Mouse (Mus musculus): ENCODE measurements at regions not wholly inside any gene's neighbourhood (a gene's known extent, or its start where the extent isn't known, plus 50 kb on each side); places are given as distances from the start of the nearest gene placed in this dataset.

- DNase-seq, result no peak
Measured at GRCm38 (mm10) chr3:52535411-52536021, 267.4 kb downstream of the Foxo1 start.

DNA sequence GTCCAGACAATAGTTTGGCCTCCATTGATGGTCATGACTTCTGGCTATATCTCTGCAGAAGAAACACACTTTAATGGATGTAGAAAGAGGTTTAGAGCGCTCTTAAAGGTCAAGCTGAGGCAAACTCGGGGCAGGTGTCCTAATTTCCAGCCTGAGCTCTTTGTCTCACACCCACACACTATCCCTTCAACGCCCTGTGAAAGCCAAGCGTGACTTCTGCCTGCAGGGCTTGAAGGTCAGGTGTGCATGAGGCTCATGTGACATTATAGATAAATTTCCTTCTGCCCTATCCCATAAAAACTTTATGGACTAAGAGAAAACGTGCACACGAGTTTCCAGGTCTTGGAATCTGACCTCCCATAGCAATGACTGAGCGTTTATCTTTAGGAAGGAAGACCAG lies 266.0 kb downstream of the Foxo1 start:
- DNase-seq, result no peak

- DNase-seq, result no peak
Measured at GRCm38 (mm10) chr3:52531686-52532351, 263.7 kb downstream of the Foxo1 start.

DNA sequence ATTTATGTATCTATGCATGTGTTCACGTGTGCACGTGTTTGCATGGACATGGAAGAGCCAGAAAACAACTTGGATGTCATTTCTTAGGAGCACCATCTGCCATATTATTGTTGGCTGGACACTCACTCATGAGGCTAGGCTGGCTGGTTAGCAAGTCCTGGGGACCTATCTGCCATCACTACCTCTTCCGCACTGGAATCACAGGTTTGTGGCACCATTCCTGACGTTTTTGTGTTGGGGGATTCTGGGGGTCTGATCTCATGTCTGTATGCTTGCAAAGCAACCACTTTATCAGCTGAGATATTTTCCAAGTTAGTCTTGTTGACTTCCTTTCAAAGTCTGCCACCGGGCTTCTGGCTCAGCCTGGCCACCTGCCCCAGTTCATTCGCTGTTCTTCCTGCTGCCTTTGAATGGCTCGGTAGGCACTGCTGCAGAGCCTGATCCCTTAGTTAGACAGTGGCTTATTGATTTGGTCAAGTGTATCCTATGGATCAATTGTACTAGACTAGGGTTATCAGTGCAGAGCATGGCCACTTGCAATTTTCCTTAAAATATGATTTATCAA lies 262.4 kb downstream of the Foxo1 start:
- DNase-seq, result peak; percentile 38

GRCm38 (mm10) chr3:52529136-52529535 lies 261.0 kb downstream of the Foxo1 start:
- no peak for DNase-seq

DNA sequence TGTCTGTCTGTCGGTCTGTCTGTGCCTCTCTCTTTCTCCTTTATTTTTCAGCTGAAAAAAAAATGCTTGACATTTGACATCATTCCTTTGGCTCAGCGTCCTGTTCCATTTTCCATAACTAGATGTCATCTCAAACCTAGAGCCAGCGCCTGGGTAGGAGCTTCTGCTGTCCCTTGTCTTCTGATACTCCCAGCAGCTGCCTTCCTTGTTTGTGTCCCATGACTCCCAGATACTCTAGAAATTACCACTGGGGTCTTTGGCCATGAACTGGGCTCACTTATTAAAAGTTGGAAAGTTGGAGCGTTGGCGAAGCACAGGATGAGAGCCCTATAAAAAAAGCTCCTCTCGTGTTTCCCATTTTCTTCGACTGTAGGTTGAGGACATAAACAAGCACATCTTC lies 260.4 kb downstream of the Foxo1 start:
- no peak for DNase-seq

DNA sequence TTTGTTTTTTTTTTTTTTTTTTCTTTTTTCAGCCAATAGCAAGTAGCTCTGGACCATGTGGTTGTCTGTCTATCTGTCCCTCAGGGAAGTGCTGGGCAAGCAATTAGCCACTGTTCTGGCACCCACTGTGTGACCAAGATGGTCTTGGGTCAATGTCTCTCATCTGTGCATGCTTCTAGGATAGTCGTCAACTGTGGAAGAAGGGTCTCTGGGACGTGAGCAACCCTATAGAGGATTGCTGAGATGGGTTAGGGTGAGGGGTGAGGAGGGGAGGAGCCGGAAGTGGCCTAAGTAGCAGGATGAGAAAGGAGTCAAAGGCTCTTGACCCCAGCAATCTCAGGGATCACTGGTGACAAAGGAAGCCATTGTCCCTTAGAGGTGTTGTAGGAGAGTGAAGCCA lies 259.6 kb downstream of the Foxo1 start:
- no peak for DNase-seq

- DNase-seq, result no peak
Measured at GRCm38 (mm10) chr3:52527010-52527754, 259.0 kb downstream of the Foxo1 start.

GRCm38 (mm10) chr3:52522886-52523285 lies 254.8 kb downstream of the Foxo1 start:
- DNase-seq, result peak; percentile 84

GRCm38 (mm10) chr3:52520609-52520947 lies 252.4 kb downstream of the Foxo1 start:
- DNase-seq, result no peak

DNA sequence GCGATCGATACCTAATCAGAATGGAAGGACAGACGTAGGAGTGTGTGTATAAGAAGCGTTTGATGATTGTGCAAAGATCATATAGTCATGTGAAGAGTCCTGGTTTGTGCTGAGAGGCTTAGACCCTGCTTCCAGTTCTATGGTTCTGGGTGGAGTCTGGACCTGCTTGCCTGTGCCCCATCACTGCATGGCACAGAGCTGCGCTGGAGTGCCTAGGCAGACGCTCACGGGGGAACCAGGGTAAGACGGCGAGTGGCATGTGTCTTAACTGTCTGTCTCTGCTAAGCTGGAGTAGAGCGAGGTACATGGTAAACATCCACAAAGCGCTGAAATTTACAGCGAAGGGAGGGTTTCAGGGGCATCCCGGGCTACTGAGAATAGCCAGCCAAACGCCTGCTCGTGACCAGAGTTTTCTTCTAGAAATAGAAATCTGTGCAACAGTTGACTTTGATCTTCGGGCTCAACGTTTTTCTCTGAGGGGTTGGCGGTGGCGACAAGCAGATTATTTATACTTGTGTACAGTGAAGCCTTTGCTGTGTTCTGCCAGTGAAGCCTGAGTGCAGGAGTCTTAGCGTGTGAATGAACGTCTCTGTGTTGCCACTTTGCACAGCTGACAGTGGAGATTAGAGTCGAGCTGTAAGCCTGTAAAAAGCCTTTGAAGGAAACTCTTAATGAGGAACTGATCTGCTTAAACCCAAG lies 251.9 kb downstream of the Foxo1 start:
- no peak for DNase-seq

- DNase-seq, result no peak
Measured at GRCm38 (mm10) chr3:52517808-52518207, 249.7 kb downstream of the Foxo1 start.

GRCm38 (mm10) chr3:52516691-52517090 lies 248.6 kb downstream of the Foxo1 start:
- no peak for DNase-seq

DNA sequence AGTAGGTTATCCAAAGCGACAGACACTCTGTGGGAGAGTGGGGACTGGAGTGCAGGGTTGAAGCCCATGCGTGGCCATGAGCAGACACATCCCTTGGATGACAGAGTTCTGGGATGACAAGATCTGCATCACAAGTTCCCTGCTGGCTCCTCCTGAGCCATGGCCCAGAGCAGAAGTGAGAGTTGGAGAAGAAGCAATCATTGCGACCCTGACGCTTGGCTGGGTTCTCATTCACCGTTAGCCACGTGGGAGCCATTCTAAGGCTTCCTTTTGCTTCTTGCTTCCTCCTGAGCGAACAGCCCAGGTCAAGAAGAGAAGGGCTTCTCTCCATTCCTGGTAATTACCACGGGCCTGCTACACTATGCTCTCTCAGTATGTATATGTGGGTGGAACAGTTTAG lies 244.6 kb downstream of the Foxo1 start:
- DNase-seq, result no peak

GRCm38 (mm10) chr3:52511549-52511948 lies 243.4 kb downstream of the Foxo1 start:
- no peak for DNase-seq

GRCm38 (mm10) chr3:52510831-52511230 lies 242.7 kb downstream of the Foxo1 start:
- DNase-seq, result no peak

GRCm38 (mm10) chr3:52510088-52510765 lies 242.1 kb downstream of the Foxo1 start:
- peak; percentile 37 for DNase-seq

GRCm38 (mm10) chr3:52503925-52504324 lies 235.8 kb downstream of the Foxo1 start:
- no peak for DNase-seq

- DNase-seq, result no peak
Measured at GRCm38 (mm10) chr3:52502223-52502622, 234.1 kb downstream of the Foxo1 start.

- DNase-seq, result no peak
Measured at GRCm38 (mm10) chr3:52501614-52502013, 233.5 kb downstream of the Foxo1 start.

DNA sequence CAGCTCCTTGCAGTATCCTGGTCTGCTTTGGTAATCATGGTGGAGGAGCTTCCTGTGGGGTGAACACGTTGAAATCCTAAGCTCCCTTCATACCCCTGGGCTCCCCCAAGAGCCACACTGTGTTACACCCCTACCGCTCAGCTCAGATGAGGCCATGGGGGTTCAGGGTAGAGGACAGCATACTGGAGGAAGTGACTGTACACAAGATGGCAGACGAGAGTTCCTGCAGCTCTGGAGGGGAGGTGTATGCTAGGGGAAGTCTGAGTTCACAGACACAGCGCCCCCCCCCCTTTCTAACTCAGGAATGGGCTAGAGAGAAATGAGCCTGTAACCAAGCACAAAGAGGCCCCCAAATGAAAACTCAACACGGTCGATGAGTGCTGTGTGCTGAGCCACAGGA lies 231.9 kb downstream of the Foxo1 start:
- DNase-seq, result peak; percentile 38

DNA sequence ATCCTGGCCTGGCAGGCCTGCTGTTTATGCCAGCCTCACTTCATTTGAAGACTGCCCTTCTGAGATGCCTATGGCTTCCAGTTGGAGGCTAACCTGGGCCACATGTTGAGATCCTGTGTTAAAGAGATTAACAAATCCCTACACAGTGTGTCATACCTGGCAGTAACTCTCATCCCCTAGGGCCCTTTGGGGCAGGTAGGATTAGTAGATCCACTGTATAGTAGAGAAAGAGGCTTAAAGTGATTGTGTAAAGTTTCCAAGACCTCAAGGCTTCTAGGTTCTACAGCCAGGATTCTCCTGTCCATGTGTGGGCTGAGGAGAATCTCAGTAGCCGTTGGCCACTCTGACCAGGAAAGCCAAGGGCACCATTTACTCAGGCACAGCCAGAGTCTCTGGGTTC lies 231.4 kb downstream of the Foxo1 start:
- DNase-seq, result no peak

Measured in thymus, postnatal 4 days (tissue).